Mouse (Mus musculus) brain, embryonic 14.5 days (tissue): ENCODE measurements around the gene Sertad1. TPM values are rescaled to one million over a fixed set of nuclear protein-coding genes. Genes with fewer than 3 reads are reported as not detected.
"Not testable (repeated sequence)": the region's sequence is repeated elsewhere in the genome, so short reads cannot be mapped to it uniquely, and the experiment has no call there.

Experiments used
- DNase-seq: peaks from one replicate; pipeline ENCODE4 v3.0.0-alpha.2; 2011; ENCODE audit warnings: low read depth
- CTCF ChIP-seq: fragments of 200-500 bp; IDR thresholded peaks from 2 replicates; pipeline ENCODE4 v1.5.1; 2012; ENCODE audit warnings: inconsistent platforms, mild to moderate bottlenecking, moderate library complexity, borderline replicate concordance; ENCODE audit not compliant: insufficient read depth, insufficient read length; ENCODE audit errors: extremely low read depth
- POLR2A ChIP-seq: fragments of 200-500 bp; IDR thresholded peaks from 2 replicates; pipeline ENCODE4 v1.6.1; 2012; ENCODE audit warnings: mild to moderate bottlenecking, inconsistent platforms, borderline replicate concordance; ENCODE audit not compliant: poor library complexity, insufficient read depth, insufficient read length, severe bottlenecking; ENCODE audit errors: extremely low read depth
- polyA plus RNA-seq: library from polyadenylated mRNA; depleted of rRNA; stranded (reverse); fragments of >200 nt; gene quantifications from 2 replicates; pipeline ENCODE4 v1.2.3, GENCODE M21; 2012

Gene Sertad1
- polyA plus RNA-seq, 1 experiment, result 5.7 TPM

DNA sequence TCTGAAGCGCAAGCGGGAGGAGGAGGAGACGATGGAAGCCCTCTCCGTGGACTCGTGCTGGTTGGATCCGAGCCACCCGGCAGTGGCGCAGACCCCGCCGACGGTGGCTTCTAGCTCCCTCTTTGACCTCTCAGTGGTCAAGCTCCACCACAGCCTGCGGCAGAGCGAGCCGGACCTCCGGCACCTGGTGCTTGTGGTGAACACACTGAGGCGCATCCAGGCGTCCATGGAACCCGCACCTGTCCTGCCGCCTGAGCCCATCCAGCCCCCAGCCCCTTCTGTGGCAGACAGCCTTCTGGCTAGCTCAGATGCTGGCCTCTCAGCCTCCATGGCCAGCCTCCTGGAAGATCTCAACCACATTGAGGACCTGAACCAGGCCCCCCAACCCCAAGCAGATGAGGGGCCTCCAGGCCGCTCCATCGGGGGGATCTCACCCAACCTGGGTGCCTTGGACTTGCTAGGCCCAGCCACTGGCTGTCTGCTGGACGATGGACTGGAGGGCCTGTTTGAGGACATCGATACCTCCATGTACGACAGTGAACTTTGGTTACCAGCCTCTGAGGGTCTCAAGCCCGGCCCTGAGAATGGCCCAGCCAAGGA, 2.7 kb downstream of the Sertad1 start:
- TF ChIP-seq CTCF (no peak), POLR2A (no peak)
- DNase-seq, result no peak

DNA sequence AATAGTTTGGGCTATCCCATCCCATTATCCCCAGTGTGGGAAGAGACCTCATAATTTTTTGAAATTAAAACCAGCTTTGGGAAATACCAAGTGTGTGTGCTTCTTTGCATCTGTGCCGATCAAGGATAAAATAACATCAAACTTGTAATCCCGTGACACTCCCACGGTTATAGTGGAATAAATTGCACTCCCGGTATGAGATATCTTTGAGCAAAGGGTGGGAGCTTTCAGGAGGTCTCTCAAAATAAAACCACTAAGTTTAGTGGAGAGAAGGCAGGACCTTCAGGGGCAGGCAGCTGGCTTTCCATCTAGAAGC, 3.5 kb downstream of the Sertad1 start:
- no peak for DNase-seq

DNA sequence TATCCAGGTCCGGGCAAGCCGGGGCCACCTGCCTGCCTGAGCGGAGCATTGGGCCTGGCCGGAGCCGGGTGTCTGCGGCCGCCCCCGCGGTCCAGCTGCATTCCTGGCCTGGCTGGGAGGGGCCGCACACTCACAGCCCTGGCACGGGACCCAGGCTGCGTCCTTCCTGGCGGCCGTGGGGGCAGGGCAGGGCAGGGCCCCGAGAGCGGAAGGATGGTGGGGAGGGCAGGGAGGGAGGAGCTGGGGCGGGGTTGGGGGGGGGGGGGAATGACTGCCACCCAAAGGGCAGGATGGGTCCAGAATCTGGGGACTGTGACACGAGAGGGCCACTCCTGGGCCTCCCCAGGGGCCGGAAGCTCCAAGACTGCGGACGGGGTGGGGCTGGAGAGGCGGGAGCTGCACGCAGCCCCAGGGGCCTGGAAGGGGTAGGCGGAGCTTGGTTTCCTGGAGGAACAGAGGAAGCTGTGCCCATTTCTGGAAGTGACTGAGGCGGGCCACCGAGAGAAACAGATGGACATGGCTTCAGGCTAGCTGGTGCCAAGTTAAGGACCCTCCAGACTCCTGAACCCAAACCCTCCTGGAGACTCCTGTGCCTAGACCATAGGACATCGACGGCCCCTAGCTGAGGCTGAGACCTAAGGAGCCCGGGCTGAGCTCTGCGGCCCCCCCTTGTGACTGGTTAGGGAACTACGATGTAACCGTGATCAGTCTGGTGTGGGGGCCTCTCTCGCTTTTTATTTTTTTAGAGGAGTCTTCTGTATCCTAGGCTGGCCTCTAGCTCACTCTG, 4.0 kb downstream of the Sertad1 start:
- peak; percentile 79 for DNase-seq
- TF ChIP-seq POLR2A (no peak), CTCF (peak; percentile 59)

More for the DNA sequence above, 3.5 kb downstream of the Sertad1 start:
- TF ChIP-seq POLR2A (no peak), CTCF (no peak)

DNA sequence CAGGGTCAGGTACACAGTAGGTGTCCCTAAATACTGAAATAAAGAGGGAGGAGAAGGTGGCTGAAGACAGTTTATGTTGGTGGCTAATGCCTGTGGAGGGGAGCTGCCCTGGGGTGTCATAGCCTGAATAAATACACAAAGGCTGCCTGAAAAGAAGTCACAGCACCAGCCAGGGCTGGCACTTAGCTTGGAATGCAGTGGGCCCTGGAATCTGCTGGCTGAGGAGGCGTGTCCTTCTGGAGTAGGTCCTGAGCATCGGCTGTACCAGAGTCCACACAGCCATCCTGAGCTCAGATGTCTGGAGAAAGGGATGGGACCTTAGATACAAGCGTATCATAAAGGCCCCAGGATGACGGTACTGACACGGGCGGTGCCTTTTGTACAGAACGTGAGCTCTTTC, 5.1 kb downstream of the Sertad1 start:
- TF ChIP-seq CTCF (no peak), POLR2A (no peak)
- no peak for DNase-seq

DNA sequence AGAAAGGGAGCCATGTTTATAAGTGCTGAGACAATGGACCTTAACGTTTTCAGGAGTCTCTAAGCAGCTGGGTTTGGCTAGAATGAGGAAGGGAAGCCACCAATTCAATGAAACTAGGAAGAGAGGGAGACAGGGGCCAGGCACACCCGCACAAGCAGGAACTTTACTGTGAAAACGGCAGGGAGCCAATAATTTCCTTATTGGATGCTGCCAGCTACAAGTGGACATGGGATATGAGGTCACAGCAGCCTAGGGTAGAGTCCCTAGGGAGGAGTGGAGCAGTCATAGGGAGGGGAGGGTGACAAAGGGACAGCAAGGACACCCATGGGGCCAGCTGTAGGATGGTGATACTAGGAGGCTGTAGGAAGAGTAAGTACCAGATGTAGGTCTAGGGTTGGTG, 6.3 kb downstream of the Sertad1 start:
- no peak for DNase-seq
- no peak for TF ChIP-seq CTCF
- no peak for TF ChIP-seq POLR2A

DNA sequence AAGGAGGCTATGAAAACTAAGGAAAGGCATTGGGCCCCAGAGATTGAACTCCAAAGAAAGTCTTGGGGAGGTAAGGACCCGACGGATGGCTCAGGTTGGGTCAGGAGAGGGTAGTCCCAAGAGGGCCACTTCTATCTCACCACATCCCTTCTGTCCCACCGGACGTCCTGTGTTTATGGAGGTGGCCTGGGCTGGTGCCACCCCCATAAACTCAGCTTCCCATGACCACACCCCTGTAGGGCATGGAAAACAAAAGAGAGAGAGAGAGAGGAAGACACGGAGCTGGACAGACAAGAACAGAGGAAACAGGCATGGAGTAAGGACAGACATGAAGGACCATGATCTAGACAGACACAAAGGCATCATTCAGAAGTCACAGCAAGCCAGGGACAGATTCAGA, 6.7 kb downstream of the Sertad1 start:
- no peak for TF ChIP-seq POLR2A
- TF ChIP-seq CTCF, result no peak

DNA sequence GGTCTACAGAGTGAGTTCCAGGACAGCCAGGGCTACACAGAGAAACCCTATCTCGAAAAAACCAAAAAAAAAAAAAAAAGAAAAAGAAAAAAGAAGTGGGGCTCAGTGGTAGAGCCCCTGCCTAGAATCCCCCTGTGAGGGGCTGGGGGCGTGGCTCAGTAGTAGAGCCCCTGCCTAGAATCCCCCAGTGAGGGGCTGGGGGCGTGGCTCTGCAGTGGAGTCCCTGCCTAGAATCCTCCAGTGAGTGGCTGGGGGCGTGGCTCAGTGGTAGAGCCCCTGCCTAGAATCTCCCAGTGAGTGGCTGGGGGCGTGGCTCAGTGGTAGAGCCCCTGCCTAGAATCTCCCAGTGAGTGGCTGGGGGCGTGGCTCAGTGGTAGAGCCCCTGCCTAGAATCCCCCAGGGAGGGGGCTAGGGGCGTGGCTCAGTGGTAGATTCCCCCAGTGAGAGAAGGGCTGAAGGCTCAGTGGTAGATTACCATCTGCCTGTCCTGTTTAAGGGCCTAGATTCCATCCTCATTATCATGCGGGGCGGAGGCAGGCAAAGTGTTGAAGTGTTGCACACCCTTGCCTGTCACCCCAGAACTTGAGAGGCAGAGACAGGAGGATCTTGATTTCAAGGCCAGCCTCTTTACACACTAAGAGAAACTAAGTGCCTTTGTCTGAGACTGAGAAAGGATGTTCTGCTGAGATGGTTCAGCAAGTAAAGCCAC, 8.1 kb downstream of the Sertad1 start:
- DNase-seq, result not testable (repeated sequence)

More for the DNA sequence above, 6.7 kb downstream of the Sertad1 start:
- no peak for DNase-seq

DNA sequence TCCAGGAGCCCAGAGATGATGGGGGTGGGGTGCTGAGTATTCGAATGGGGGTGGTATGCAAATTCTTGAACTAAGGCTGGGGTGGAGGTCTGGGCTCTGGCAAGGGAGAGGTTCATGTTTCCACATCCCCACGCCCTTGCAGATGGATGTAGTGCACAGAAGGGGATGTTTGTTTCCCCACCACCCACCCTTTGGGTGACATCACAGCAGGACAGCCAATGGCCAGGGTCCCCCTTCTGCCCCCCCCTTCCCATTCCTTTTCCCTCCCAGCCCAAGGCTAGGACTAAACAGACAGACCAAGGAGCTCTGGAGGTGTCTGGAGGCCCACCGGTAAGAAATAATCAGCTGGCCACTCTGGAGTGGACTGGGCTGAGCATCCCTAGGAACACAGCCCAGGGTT, 12.3 kb downstream of the Sertad1 start, which contains the start of gene Prx:
Gene Prx (plus strand): TSS at position 289 of the 400 bp plus-strand sequence.
- TF ChIP-seq CTCF (no peak), POLR2A (no peak)
- DNase-seq, result no peak

DNA sequence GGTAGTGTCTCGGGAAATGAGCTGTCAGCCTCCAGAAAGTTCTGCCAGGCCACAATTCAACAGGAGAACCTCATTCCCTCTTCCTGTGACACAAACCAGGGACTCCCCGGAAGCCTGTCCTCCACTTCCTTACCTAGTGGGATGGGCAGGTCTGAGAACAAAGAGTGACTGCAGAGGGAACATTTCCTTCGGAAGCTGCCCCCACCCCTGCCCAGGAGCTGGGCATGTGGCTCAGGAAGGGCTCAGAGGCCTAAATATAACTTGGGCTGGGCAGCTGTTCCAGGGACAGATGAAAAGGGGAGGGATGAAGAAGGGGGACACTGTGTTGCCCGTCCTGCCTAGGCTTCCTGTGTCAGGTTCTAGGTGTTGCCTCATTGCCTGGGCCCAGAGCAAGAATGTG, 14.9 kb downstream of the Sertad1 start:
- DNase-seq, result no peak
- no peak for TF ChIP-seq CTCF
- no peak for TF ChIP-seq POLR2A

DNA sequence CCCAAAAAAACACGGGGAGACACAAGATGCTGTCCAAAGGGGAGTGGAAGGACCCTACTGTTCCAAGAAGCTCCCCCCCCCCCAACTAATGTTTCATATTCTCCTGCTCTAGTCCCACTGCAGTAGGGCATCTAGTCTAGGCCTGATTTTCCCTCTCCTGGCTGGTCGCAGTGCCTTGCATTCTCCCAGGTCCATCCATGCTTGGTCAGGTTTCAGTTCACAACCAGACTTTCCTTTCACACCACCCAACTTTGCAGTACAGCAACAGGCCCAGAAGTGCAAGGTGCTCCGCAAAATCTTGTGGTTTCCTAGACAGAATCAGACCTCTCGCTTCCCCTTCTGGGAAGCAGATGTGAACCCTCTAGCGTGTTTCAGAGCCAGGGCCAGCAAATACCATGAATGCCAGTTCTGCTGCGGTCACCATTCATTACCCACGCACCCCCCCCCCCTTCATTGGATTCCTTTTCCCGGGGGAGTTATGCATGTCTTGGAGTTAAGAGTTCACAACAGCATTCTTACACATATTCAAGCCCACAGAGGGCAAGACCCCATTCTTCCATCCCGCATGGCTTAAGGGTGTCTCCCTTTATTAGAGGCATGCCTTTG, 20.2 kb downstream of the Sertad1 start:
- TF ChIP-seq CTCF, result no peak
- TF ChIP-seq POLR2A, result no peak
- no peak for DNase-seq

DNA sequence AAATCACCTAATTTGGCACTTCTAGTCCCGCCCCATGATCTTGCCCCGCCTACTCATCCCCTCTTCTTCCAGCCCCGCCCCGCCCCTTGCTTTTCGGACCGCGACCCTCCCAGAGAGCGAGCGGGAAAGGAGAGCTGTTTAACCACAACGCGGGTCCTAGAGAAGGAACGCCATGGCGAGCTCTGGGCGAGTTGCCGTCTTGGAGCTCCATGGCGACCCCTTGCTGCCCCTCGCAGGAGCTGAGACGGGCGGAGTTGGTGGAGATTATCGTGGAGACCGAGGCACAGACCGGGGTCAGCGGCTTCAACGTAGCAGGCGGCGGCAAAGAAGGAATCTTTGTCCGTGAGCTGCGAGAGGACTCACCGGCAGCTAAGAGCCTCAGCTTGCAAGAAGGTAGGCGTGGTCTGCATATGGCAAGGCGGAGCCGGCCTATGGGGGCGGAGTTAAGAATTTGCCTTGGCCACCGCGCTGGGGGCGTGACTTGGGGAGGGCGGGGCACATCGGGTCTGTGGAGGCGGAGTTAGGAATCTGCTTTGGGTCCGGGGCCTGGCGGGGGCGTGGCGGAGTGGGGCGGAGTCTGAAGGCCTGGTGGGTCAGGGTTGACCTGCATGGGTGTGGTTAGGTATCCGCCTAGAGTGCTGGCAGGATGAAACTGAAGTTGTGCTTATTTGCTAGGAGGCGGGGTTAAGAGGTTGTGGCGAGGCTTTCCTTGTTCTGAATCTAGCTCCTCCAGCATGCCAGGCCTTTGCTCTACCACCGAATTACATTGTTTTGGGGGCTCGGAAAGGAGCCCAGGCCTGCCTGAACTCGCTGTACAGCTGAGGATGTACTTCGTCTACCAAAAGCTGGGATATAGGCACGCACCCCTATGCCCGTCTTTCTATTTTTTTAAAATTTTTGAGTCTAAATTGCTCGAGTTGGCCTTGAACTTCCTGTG, 21.3 kb downstream of the Sertad1 start:
- TF ChIP-seq POLR2A (peak; percentile 71; the same call in 1 of the 2 replicates), CTCF (no peak; the same call in 1 of the 2 replicates)
- DNase-seq, result peak; percentile 97

DNA sequence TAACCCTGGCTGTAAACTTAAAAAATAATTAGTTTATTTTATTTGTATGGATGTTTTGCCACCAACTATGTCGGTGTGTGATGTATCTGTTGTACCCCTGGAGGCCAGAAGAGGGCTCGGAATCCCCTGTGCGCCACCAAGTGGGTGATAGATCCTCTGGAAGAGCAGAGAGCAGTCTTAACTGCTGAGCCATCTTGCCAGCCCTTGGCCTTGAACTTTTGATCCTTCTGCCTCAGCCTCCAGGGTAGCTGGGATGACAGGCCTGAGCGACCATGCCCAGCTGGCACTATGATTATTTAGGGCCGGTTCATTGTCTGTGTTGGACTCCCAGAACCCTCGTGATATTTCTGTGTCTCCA, 21.9 kb downstream of the Sertad1 start:
- peak; percentile 68 for TF ChIP-seq CTCF
- no peak for TF ChIP-seq POLR2A
- DNase-seq, result peak; percentile 75
